Mouse (Mus musculus): ENCODE results near the gene Slc40a1.

Gene Slc40a1

GRCm38 (mm10) chr1:45882076-45882475, 44.2 kb downstream of the Slc40a1 start:
- no peak for DNase-seq

- no peak for DNase-seq
Observed at GRCm38 (mm10) chr1:45881228-45881832, 45.0 kb downstream of the Slc40a1 start.

- no peak for DNase-seq
Observed at GRCm38 (mm10) chr1:45877463-45877862, 48.9 kb downstream of the Slc40a1 start.

- DNase-seq = no peak
Observed at GRCm38 (mm10) chr1:45876450-45877198, 49.7 kb downstream of the Slc40a1 start.

GRCm38 (mm10) chr1:45875640-45876039, 50.7 kb downstream of the Slc40a1 start:
- DNase-seq = no peak

GRCm38 (mm10) chr1:45873250-45873649, 53.1 kb downstream of the Slc40a1 start:
- no peak for DNase-seq

- no peak for DNase-seq
Observed at GRCm38 (mm10) chr1:45868479-45869137, 57.7 kb downstream of the Slc40a1 start.

- DNase-seq = no peak
Observed at GRCm38 (mm10) chr1:45868050-45868449, 58.3 kb downstream of the Slc40a1 start.

- no peak for DNase-seq
Observed at GRCm38 (mm10) chr1:45866288-45867018, 59.9 kb downstream of the Slc40a1 start.

GRCm38 (mm10) chr1:45865727-45866126, 60.6 kb downstream of the Slc40a1 start:
- no peak for DNase-seq

- DNase-seq = no peak
Observed at GRCm38 (mm10) chr1:45865316-45865715, 61.0 kb downstream of the Slc40a1 start.

GRCm38 (mm10) chr1:45864564-45865014, 61.7 kb downstream of the Slc40a1 start:
- no peak for DNase-seq

GRCm38 (mm10) chr1:45863641-45864040, 62.7 kb downstream of the Slc40a1 start:
- no peak for DNase-seq

- DNase-seq = no peak
Observed at GRCm38 (mm10) chr1:45861162-45861561, 65.2 kb downstream of the Slc40a1 start.

GRCm38 (mm10) chr1:45860349-45860748, 66.0 kb downstream of the Slc40a1 start:
- DNase-seq = no peak

All from cerebellum, adult 11-12 months (tissue).